Mouse (Mus musculus) right cerebral cortex, postnatal 25 days (tissue): ENCODE results near the gene Ddx43.
"Not testable (repeated sequence)": the region's sequence is repeated elsewhere in the genome, so short reads cannot be mapped to it uniquely, and the experiment has no call there.

Experiments used
- DNase-seq: peaks from one replicate; pipeline ENCODE4 v3.0.0; 2022

Gene Ddx43

DNA sequence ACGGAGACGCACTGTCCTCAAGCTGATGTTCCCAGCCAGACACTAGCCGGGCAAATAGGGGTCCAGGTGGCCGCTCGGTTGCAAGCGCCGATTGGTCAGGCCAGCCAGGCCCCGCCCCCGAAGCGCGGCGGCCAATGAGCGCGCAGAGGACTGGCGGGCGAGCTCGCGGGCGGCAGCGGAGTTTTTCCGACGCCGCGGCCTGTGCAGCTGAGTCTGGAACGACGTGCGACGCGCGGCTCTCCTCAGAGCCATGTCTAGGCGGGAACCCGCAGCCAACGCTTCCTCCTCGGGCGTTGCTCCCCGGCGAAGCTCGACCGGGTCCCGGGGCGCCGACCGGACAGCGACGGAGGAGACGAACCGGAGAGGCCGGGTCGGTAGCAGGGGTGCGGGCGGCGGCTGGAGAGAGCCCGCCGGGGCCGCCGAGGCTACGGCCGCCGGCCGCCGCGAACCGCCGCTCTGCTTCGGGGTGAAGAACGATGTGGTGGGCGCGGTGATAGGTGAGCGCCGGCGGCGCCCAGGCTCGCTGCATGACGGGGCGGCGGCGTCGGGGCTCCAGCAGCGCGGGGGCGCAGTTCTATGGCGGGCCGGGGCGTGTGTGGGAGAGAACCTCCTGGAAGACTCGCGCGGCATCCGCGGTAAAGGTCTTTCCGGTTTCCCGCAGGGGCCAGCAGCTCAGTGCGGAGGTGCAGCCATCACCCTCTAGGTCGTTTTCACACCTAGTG is at the start of gene Ddx43:
Ddx43 (plus strand) TSS at position 148 of the 722 bp plus-strand sequence.
- peak; percentile 24 for DNase-seq

DNA sequence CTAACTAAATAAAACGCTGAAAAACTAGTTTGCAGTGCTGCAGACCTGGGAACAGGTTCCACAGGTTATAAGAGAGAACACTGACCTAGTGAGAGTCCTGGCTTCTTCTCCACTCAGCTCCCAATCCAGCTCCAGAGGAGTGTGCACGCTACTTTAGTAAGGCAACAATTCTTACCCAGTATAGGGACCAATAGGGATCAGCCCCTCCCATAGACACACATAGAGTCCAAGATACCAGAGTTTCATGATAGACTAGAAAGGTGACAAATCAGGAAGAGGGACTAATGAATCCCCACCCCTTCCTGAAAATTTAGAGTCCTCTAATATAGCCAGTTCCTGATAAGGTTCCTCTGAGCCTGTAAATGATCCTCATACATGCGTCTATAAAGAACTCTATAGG is 48.6 kb upstream of the Ddx43 start:
- DNase-seq = no peak

DNA sequence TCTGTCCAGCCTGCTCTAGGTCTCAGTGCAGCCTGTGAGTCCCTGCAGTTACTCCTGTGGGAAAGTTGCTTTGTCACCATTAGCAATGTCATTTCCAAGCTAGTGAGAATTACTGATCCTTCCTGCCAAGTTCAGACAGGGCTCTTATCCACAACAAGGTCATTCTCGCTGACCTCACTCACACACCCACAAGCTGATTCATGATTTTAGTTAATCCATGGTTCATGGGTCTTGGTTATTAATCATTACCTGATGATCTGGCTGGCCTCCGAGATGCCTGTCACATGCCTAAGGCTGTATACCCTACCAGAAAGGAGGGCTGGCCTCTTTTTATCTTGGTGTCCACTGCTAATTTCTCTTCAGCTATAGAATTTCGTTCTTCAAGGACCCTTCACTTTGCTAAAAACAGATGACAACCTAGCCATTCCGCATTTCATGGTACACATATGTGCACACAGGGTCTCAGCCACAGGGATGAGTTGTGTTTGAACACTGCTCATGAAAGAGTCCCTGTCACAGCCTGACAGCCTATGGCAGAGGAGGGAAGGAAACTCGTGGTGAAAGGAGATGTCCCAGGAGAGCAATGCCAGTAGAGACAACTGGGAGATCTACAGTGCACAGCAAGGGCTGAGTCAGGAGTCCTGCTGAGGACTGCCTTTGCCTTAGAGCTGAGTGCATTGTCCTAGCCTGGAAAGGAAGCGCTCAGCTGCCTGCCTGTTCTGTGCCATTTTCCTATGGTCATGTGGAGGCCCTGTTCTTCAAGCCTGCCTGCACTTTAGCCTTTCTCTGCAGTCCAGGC is 47.2 kb upstream of the Ddx43 start:
- not testable (repeated sequence) for DNase-seq

DNA sequence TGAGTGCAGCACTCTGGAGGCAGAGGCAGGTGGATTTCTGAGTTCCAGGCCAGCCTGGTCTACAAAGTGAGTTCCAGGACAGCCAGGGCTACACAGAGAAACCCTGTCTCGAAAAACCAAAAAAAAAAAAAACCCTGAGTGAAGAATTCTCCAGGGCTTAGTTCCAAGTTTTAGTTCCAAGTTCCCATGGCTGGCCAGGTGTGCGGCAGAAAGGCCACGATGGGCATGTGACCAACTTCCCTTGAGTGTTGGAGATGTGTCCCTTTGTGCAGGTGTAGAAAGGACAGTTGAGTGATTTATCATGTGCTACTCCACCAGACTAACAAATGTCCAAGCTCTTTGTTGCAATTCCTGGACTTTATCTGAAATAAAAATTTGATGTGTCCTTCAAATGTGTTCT is 46.4 kb upstream of the Ddx43 start:
- not testable (repeated sequence) for DNase-seq

DNA sequence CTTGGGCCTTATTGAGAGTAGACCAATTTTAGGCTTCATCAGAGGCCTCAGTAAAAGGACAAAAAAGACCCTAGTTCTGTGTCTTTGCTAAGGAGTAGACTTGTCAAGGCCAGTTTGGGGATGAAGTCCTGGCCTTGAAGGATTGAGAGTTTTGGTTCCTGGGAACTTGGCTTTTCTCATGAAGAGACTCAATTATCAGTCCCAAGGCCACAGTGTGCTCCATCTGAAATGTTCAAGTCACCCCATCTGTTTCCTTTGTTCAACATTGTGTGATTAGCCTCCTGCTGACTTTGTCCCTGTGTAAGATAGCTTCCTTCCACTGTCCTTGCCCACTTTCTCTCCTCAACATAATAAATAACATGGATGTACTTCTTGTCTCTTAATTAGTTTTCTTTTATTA is 45.6 kb upstream of the Ddx43 start:
- DNase-seq = not testable (repeated sequence)

DNA sequence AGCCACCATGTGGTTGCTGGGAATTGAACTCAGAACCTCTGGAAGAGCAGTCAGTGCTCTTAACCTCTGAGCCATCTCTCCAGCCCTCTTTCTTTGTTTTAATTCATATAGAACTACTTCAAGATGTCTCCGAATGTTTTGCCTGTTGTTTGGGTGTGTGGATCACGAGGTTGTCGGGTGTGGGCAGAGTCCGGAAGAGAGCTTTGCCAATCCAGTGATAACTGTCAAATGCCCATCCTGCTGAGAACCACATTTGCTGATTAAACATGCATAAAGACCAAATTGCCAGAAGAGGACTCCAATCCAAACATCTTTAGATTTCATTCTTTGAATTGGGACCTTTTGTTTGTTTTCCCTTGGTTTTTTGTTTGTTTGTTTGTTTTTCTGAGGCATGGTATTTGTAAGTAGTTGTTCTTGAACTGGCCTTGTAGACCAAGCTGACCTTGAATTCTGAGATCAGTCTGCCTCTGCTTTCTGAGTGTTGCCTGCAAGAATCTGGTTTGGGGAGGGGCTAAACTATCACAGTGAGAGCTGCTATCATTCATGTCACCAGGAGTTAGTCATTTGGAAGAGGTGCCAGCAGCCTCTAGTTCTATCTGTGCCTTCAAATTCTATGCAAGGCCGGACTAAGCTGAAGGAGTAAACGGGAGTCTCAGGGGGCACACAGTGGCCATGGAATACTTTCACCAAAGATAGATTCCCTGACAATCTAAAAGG is 43.9 kb upstream of the Ddx43 start:
- DNase-seq = no peak

DNA sequence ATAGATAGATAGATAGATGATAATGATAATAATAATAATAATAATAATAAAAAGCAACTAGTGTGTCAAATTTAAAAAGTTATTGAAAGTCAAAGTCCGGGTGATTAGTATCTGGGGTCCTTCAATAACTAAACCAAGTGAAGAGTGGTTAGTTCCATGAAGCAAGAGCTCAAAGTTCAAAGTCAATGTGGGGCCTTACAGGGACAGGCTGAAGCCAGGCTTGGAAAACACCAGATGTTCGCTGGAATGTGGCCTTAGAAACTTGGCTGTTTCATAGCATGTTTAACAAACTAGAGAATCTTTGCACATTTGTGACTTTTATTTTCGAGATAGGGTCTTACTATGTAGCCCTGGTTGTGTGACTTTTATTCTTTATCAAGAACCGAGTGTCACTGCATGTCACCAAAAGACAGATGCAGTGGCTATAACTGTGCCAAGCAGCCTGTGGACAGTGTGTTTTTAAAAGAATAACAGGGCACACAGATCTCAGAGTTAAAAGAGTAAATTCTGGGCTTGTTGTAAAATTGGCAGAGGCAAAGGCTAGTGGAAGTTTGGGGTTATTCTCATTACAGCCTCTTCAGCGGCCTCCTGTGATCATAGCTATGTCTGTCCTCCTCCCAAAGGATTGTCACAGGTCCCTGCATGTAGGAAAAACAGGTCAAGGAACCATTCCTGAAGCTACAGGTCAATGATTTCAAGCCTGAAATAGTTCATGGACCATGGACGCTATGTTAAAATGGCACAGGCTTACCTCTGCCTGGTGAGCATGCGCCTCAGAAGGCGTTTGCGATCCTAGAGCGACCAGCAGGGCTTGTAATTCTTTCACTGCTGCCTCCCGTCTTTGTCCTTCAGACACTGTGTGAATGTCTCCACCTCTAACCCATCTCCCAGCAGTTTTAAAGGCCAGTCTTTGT is 40.7 kb upstream of the Ddx43 start:
- no peak for DNase-seq

DNA sequence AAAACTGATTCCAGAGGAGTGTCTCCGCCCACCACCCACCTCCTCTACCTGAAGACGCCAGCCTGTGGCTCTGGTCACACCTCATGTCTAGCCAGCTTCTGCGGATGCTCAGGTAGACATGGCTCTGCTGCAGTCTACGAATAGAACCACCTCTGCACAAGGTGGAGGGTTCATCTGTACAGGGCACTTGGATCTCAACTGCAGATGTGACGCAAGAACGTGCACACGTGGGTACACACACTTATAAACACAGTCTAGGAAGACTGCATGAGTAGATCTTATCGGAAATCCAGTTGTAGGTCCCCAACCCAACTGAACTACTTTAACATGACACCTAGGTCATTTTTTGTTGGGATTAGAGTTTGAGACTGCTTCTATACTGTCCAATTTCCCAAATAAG is 40.0 kb upstream of the Ddx43 start, which contains the start of gene Gsta2:
Gsta2 (minus strand) TSS at position 178 of the 400 bp plus-strand sequence.
- DNase-seq = no peak

DNA sequence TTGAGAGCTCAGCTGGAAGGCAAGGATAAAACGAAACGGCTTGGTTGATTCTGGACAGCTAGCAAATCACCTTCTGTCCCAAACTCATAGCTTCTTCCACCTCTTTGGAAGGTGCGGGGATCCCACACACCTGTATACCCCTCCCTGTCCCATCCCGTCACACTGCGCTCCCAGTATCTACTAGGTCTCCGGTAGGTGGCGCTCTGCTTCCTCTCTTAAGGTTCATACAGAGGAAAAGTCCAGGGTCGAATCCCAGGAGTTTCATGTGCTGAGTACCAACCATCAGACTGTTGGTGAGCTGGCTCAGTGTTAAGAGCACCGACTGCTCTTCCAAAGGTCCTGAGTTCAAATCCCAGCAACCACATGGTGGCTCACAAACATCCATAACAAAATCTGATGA is 37.5 kb upstream of the Ddx43 start:
- DNase-seq = peak; percentile 13

DNA sequence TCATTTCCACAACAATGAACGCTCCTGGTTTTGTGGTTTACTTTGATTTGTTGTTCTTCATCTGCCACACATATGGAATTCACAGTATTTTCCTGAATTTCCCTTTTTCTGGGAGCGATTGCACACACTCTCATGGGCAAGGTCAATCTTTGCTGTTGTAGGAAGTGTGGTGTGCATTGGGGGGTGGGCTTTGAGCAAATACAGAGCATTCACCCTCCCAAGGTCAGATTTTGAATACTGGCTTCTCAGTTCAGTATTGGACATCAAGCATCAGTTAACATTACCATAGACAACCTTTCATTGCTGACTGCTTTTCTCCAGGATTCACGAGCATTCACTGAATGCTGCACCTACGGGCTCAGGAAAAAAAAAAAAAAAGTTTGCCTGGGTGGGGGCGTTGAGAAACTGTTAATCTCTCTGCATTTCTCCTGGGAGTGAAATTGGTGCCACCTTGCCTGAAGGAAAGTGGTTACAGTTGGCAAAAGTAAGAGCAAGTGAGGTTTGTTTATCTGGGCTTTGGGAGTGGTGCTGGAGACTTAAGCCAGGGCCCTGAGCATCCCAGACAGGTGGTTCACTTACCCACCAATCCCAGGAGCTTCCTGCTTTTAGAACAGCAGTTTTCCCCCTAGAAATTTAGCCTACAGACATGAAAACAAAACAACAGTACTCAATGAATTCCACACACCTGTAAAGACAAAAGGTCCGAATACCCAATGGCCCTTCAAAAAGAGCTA is 35.7 kb upstream of the Ddx43 start:
- DNase-seq = no peak

DNA sequence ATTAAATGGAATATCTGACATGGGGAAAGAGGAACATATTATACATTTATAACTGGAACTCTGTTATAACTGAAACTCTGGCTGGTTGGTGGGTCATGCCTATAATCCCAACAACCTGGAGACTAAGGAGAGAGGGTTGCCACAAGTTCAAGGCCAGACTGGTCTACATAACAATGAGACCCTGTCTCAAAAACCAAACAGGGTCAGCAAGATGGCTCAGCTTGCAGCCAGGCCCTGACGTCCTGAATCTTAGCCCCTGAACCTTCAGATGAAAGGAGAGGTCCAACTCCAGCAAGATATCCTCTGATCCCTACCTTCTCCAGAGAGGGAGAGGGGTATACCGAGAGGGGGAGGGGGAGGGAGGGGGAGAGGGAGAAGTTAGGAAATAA is 35.1 kb upstream of the Ddx43 start:
- no peak for DNase-seq

DNA sequence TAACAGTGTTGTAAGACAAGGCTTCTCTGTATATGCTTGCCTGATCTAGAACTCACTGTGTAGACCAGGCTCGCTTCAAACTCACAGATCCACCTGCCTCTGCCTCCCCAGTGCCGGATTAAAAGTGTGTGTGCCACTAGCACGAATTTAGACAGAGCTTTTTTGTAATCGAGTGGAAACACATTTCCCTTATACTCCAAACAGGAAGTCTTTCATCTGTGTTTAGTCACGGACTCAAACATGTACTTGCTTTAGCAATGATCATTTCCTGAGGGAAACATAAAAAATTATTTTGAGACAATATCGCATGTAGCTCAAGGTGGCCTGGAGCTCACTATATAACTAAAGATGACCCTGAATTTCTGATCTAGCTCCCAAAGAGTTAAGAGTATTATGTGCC is 32.2 kb upstream of the Ddx43 start:
- no peak for DNase-seq

DNA sequence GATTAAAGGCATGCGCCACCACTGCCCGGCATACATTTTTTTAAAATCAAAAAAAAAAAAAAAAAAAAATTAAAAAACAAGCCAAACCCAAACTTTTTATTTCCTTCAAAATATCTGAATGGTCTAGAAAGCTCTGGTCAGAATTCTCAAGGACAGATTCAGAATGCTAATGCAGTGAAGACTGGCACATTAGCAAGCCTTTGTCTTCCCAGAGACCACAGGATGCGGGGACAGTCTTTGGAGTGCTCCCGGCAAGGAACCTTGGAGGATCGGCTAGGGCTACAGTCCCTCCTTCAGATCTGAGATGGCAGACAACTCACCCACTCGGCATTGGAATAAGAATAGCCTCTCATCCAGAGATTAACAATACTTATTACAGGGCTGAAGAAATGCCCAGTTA is 30.9 kb upstream of the Ddx43 start:
- DNase-seq = no peak

DNA sequence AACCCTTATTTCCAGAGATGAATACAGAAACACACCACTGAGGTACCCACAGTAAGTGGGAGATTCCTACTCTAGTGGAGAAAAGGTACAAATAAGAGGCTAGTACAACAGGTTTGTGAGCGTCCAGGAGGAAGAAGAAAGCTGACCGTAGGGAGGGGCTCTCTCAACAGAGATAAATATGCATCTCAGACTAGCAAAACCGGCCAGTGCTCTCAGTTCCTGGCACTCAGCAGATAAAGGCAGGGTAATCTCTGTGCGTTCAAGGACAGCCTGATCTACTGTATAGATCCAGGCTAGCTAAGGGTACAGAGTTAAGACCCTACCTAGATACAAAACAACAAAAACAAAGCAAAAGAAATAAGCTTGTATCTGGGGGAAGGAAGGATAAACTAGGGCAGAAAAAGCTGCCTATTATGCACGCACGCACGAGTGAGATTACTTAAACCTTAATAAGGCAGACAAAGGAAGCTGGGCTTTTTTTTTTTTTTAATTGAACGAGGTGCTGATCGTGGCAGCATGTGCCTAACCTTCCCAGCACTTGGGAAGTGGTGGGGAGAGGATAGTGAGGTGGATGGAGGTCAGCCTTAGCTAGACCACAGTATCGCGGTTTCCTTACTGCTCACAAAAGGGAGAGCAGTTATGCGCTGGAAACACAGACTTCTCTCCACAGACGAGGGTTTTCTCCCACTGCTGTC is 29.6 kb upstream of the Ddx43 start:
- DNase-seq = no peak

DNA sequence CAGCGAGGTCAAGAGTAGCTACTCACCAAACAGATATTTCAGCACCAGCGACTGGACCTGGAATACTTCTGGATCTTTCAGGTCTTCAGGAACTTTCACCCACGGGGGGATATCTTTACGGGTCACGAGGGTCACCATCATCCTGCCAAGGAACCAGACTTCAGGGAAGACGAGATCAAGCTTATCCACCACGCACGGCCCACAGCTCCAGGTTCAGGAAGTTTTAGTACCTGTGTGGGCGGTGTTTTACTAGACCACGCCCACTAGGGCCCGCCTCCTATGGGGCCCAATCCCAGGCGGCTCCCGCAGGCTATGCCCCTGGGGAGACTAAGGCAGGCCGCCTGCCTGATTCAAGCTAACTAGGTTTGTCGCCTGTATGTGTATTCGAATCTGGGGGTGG is 27.6 kb upstream of the Ddx43 start, which contains the start of gene Dppa5a:
Dppa5a (minus strand) TSS at position 219 of the 400 bp plus-strand sequence.
- DNase-seq = not testable (repeated sequence)

DNA sequence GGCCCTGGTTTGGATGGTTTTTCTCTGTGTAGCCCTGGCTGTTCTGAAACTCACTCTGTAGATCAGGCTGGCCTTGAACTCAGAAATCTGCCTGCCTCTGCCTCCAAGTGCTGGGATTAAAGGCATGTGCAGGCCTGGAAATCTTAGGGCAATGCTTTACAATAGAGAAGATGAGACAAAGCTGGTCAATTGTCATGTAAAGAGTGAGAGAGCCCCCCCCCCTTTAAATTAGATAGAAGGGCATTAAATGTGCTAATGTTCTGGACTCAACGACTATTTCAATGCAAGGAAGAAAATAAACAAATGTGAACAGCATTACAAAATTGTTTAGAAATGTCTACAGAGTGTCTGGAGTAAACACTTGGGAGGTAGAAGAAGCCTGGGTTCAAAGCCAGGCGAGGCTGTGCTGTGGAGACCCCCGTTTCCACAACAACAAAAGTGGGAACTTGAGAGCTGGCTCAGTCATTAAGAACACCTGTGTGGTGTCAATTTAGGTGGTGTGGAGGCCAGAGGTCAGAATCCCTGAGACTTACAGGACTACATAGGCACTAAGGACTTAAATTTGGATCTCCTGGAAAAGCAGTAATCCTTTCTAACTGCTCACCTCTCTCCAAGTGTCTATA is 26.8 kb upstream of the Ddx43 start:
- no peak for DNase-seq

DNA sequence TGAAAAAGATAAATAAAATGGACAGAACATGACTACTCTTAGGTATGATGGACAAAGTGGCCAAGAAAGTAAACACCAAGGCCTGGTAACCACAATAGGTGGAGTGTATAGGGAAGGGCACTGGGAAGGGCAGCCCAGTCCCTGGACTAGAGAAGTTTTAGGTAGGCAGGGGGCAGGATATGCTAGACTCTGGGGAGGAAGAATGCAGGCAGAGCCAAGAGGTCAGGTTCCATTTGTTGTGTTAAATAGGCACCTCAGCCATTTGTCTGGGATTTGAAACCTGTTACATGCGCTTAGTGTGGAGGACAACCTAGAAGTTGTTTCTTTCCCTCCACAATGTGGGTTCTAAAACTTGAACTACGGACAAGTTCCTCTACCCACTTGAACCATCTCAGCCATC is 26.2 kb upstream of the Ddx43 start:
- DNase-seq = no peak

DNA sequence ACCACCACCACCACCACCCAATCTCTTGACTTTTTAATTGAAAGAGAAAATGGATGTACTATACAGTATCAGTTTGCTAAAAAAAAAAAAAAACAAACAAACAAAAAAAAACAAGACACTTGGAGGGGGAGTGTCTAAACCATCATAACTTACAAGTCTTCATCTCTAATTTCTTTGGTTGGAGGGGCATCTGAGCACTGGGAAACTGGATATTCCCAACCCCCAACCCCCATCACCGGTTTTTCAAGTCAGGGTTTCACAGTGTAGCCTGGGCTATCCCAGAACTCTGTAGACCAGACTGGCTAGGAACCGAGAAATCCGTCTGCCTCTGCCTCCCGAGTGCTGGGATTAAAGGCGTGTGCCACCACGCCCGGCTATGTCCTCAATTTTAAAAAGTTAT is 25.8 kb upstream of the Ddx43 start:
- DNase-seq = no peak

DNA sequence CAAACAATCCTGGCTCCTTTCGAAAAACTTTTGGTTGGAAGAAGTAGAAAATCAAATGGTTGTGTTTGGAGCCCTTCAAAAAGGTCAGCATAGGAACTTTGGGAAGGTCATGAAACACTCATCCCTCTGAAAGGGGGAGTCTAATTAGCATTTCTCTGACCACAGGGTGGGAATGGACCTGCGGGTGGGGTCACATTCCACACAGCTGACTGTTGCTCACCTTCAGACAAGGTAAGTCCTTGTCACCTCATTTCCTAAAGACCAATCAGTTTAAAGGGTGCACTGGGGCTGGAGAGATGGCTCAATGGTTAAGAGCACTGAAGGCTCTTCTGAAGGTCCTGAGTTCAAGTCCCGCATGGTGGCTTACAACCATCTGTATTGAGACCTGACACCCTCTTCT is 24.1 kb upstream of the Ddx43 start:
- DNase-seq = no peak

DNA sequence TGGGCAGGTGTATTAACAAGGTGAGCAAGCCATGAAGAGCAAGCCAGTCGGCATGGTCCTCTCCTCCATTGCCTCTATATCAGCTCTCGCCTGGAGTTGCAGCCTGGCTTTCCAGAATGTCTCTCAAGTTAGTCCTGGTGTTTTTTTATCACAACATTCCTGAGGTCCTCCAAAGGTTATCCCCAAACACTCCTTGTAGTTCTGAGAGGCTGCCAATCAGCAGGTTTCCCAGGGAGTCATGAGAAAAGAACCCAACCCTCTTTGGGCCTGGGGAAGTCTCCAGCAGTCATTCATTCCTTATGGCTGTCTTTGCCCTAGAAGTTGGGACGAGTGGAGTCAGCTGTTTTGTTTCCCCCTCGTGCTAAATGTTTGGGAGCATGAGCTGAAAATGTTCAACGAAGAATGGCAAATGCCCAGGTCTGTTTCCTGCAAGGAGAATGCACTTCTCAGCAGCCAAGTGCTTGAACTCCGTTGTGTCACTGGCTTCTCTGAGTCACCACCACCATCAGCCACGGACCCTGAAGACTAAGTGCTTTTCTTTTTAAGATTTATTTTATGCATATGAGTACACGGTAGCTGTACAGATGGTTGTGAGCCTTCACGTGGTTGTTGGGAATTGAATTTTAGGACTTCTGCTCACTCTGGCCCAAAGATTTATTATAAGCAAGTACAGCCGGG is 22.6 kb upstream of the Ddx43 start:
- no peak for DNase-seq
